8 mouse cellular contexts compared by ENCODE assay signal in genomic region chr4:154864961-154865760, GRCm38 (mm10). TPM values are rescaled to one million over a fixed set of nuclear protein-coding genes. Genes with fewer than 3 reads are reported as not detected.
DNase-seq lines count a peak whose midpoint lies in the region; ATAC-seq lines count a peak whose summit lies in the region.

No protein-coding gene starts in this region.

- H3K9me3 ChIP-seq in heart, embryonic 15.5 days (replicated peaks) = no peaks in the 10 kb centered on the region
- no peaks in the 10 kb centered on the region for H3K9me3 ChIP-seq in embryonic facial prominence, embryonic 11.5 days (replicated peaks; ENCODE audit: control insufficient read depth, low read length)
- H3K9me3 ChIP-seq in intestine, embryonic 14.5 days (ENCODE audit: control insufficient read depth, low read length) = no peaks in the 10 kb centered on the region

- intact Hi-C loops in heart, postnatal 36 days (cut with DNase I) = no loop called here

- H3K27me3 ChIP-seq in heart, embryonic 15.5 days = peaks cover 22% of the 10 kb centered on the region
- no peaks in the 10 kb centered on the region for H3K27me3 ChIP-seq in embryonic facial prominence, embryonic 11.5 days (ENCODE audit: control insufficient read depth, insufficient read depth, low read length)
- H3K27me3 ChIP-seq in intestine, embryonic 14.5 days (replicated peaks; ENCODE audit: control insufficient read depth, insufficient read depth, low read length) = no peaks in the 10 kb centered on the region

- peak overlapping the region; percentile 57; the same call in 1 of the 2 replicates for H3K9ac ChIP-seq in heart, embryonic 15.5 days
- H3K9ac ChIP-seq in embryonic facial prominence, embryonic 11.5 days (replicated peaks; ENCODE audit: low read length) = peak overlapping the region; percentile 70
- no peak overlapping the region for H3K9ac ChIP-seq in intestine, embryonic 14.5 days (ENCODE audit: low read length)

- WGBS in heart, embryonic 15.5 days = 77% methylated on average over 18 of the region's 18 CpGs
- 81% methylated on average over 18 of the region's 18 CpGs for WGBS in embryonic facial prominence, embryonic 11.5 days
- 81% methylated on average over 18 of the region's 18 CpGs for WGBS in intestine, embryonic 14.5 days

- ATAC-seq in heart, embryonic 15.5 days (replicated peaks; ENCODE audit: insufficient number of reproducible peaks, insufficient read depth, low FRiP score, low read depth) = no peak
- no peak for ATAC-seq in embryonic facial prominence, embryonic 11.5 days (replicated peaks; ENCODE audit: insufficient number of reproducible peaks, low FRiP score, low TSS enrichment, low read depth)
- no peak for ATAC-seq in intestine, embryonic 14.5 days (replicated peaks; ENCODE audit: low FRiP score, low TSS enrichment, low read depth)

- H3K4me2 ChIP-seq in heart, embryonic 15.5 days = peak overlapping the region; percentile 70; the same call in 1 of the 2 replicates
- H3K4me2 ChIP-seq in embryonic facial prominence, embryonic 11.5 days (ENCODE audit: low read depth, low read length) = peak overlapping the region; percentile 40
- peak overlapping the region; percentile 49 for H3K4me2 ChIP-seq in intestine, embryonic 14.5 days (ENCODE audit: low read length)

- H3K36me3 ChIP-seq in heart, embryonic 15.5 days = no peaks in the 10 kb centered on the region
- H3K36me3 ChIP-seq in embryonic facial prominence, embryonic 11.5 days (replicated peaks; ENCODE audit: control insufficient read depth, insufficient read depth, low read depth, low read length) = no peaks in the 10 kb centered on the region
- H3K36me3 ChIP-seq in intestine, embryonic 14.5 days (ENCODE audit: control insufficient read depth, insufficient read depth, low read length) = no peaks in the 10 kb centered on the region

- DNase-seq in heart, postnatal 36 days = no peak
- DNase-seq in embryonic facial prominence, embryonic 11.5 days (ENCODE audit: low spot score) = no peak
- no peak for DNase-seq in intestine, embryonic 14.5 days (ENCODE audit: low spot score)
- DNase-seq in naive thymus-derived CD4-positive, alpha-beta T cell, adult 2 months (ENCODE audit: low read depth) = peak; percentile 14
- DNase-seq in urinary bladder, postnatal 14 days (ENCODE audit: low spot score) = no peak
- no peak for DNase-seq in spleen, adult 12 weeks (ENCODE audit: low spot score)
- no peak for DNase-seq in left cerebral cortex, adult 8-10 months (ENCODE audit: low spot score in 2 of 2)

- peaks cover 14% of the 10 kb centered on the region for H3K4me1 ChIP-seq in heart, embryonic 15.5 days (replicated peaks)
- no peaks in the 10 kb centered on the region; the same call in 1 of the 2 replicates for H3K4me1 ChIP-seq in embryonic facial prominence, embryonic 11.5 days (ENCODE audit: control insufficient read depth, insufficient read depth, low read length)
- 0 out of 2 replicates have a peak, but pooled peaks cover 4% of the 10 kb centered on the region for H3K4me1 ChIP-seq in intestine, embryonic 14.5 days (replicated peaks; ENCODE audit: control insufficient read depth, insufficient read depth, low read length)

- no peak overlapping the region for H3K4me3 ChIP-seq in heart, embryonic 15.5 days
- H3K4me3 ChIP-seq in embryonic facial prominence, embryonic 11.5 days (ENCODE audit: low read depth, low read length) = no peak overlapping the region; the same call in 1 of the 2 replicates
- no peak overlapping the region; the same call in 1 of the 2 replicates for H3K4me3 ChIP-seq in intestine, embryonic 14.5 days (ENCODE audit: low read depth, low read length)

- H3K27ac ChIP-seq in heart, embryonic 15.5 days = peak overlapping the region; percentile 57; the same call in 1 of the 2 replicates
- peak overlapping the region; percentile 59 for H3K27ac ChIP-seq in embryonic facial prominence, embryonic 11.5 days (replicated peaks; ENCODE audit: low read depth, low read length)
- peak overlapping the region; percentile 60 for H3K27ac ChIP-seq in intestine, embryonic 14.5 days (ENCODE audit: low read depth)

RNA-seq across cellular contexts. Expression of gene Mmel1, which starts 4.2 kb away (rescaled TPM):
- 0.58 and 0.60 TPM in 2 replicates for polyA plus RNA-seq in heart, embryonic 15.5 days (2015; fragmentation: Nextera tagmentation; extraction: Ambion mirVana)
- total RNA-seq in heart, postnatal 36 days (2021) = under 1 TPM; 0.22 to 0.33 TPM
- 0.28 and 0.54 TPM in 2 replicates for polyA plus RNA-seq in embryonic facial prominence, embryonic 11.5 days (2014; fragmentation: Nextera tagmentation; extraction: Ambion mirVana)
- not detected in 2 replicates for polyA plus RNA-seq in intestine, embryonic 14.5 days (2014; fragmentation: Nextera tagmentation; extraction: Ambion mirVana)
- 1 to 10 TPM in 2 of 4 experiments, under 1 TPM in 2; 0.37 to 1.2 (median 0.78) TPM for total RNA-seq in left cerebral cortex, adult 8-10 months (2022)

RNA-seq across cellular contexts. Expression of gene Ttc34, which starts 27.9 kb away (rescaled TPM):
- 0.06 and 0.14 TPM in 2 replicates for polyA plus RNA-seq in heart, embryonic 15.5 days (2015; fragmentation: Nextera tagmentation; extraction: Ambion mirVana)
- under 1 TPM in 1 of 2 experiments, not detected in 1; 0.14 TPM for total RNA-seq in heart, postnatal 36 days (2021)
- polyA plus RNA-seq in embryonic facial prominence, embryonic 11.5 days (2014; fragmentation: Nextera tagmentation; extraction: Ambion mirVana) = 0.32 and 0.58 TPM in 2 replicates
- 0.12 and 0.30 TPM in 2 replicates for polyA plus RNA-seq in intestine, embryonic 14.5 days (2014; fragmentation: Nextera tagmentation; extraction: Ambion mirVana)
- 1 to 10 TPM; 2.8 to 5.0 (median 4.4) TPM for total RNA-seq in left cerebral cortex, adult 8-10 months (2022)

RNA-seq across cellular contexts. Expression of gene Fam213b, which starts 33.8 kb away (rescaled TPM):
- 46.7 and 53.6 TPM in 2 replicates for polyA plus RNA-seq in heart, embryonic 15.5 days (2015; fragmentation: Nextera tagmentation; extraction: Ambion mirVana)
- 10 to 100 TPM; 80.9 to 83.5 TPM for total RNA-seq in heart, postnatal 36 days (2021)
- 45.7 and 46.9 TPM in 2 replicates for polyA plus RNA-seq in embryonic facial prominence, embryonic 11.5 days (2014; fragmentation: Nextera tagmentation; extraction: Ambion mirVana)
- 37.1 and 39.8 TPM in 2 replicates for polyA plus RNA-seq in intestine, embryonic 14.5 days (2014; fragmentation: Nextera tagmentation; extraction: Ambion mirVana)
- 10 to 100 TPM; 56.5 to 68.1 (median 60.5) TPM for total RNA-seq in left cerebral cortex, adult 8-10 months (2022)
